Mouse (Mus musculus) C2C12 (cell line): ENCODE results near the gene Tmeff1.

ENCODE experiments used
- CEBPB ChIP-seq: IDR thresholded peaks from one replicate; pipeline ENCODE4 v1.6.1; 2011; ENCODE audit warnings: low read depth, mild to moderate bottlenecking, control low read depth, moderate library complexity
- CTCF ChIP-seq: IDR thresholded peaks from one replicate; pipeline ENCODE4 v1.5.1; 2011; ENCODE audit not compliant: control insufficient read depth, insufficient read depth, insufficient read length
- MAX ChIP-seq: IDR thresholded peaks from one replicate; pipeline ENCODE4 v1.6.1; 2011; ENCODE audit warnings: mild to moderate bottlenecking, control low read depth
- MYOD1 ChIP-seq: IDR thresholded peaks from one replicate; pipeline ENCODE4 v1.6.1; 2011; ENCODE audit warnings: low read depth; ENCODE audit not compliant: control insufficient read depth, insufficient read length
- USF1 ChIP-seq: IDR thresholded peaks from one replicate; pipeline ENCODE4 v1.6.1; 2011; ENCODE audit warnings: low read depth, mild to moderate bottlenecking, control low read depth, moderate library complexity

DNA sequence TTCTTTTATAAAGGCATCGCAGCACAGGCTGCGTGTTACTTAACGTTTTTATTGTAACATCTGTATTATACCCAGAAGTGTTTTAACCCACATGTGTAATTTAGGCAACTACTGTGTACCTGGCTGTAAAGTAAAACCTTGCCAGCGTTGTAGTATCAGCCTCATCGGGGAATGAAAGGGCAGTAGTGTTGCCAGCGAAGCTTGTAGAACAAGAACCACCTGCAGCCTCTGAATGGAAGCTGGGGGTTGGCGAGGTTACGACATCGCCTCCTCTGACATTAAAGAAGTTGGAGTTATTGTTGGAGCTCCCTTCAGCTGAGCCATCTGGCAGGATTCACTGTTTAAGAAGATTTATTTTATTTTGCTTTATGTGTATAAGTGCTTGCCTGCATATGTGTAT lies 40.9 kb downstream of the Tmeff1 start:
- no peak for TF ChIP-seq CEBPB
- no peak for TF ChIP-seq CTCF
- TF ChIP-seq MAX: no peak
- TF ChIP-seq USF1: no peak
- no peak for TF ChIP-seq MYOD1
